Mouse (Mus musculus) stomach, postnatal 0 days (tissue): ENCODE measurements at regions not wholly inside any gene's neighbourhood (a gene's known extent, or its start where the extent isn't known, plus 50 kb on each side); places are given as distances from the start of the nearest gene placed in this dataset.

Source experiments
- CTCF ChIP-seq: IDR thresholded peaks from 2 replicates; pipeline ENCODE4 v1.5.1; 2016; ENCODE audit warnings: antibody characterized with exemption, low read depth, mild to moderate bottlenecking, moderate library complexity
- EP300 ChIP-seq: optimal IDR thresholded peaks from 2 replicates; pipeline ENCODE3; 2016; ENCODE audit warnings: antibody characterized with exemption

DNA sequence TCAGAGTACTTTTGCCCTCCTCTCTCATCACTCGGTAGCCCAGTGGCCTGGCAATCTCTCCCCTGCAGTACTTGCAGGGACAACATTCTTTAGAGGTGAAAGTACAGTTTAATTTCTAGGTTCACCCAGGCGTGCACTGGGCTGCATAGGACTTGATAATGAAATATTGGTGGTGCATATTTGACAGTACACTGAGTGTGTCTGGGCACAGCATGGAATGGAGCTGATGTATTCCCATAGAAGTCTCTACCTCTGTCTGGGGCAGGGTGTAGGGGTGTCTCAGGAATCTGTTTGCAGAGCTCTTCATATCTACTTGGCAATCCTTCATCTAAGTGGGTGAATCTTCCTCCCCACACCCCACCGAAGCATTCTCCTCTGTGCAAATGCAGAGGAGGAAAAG is 893.8 kb downstream of the Gm9195 start:
- no peak for TF ChIP-seq EP300
- no peak for TF ChIP-seq CTCF
